Comparison of ENCODE assay signal across 8 mouse cellular contexts in the genomic region with DNA sequence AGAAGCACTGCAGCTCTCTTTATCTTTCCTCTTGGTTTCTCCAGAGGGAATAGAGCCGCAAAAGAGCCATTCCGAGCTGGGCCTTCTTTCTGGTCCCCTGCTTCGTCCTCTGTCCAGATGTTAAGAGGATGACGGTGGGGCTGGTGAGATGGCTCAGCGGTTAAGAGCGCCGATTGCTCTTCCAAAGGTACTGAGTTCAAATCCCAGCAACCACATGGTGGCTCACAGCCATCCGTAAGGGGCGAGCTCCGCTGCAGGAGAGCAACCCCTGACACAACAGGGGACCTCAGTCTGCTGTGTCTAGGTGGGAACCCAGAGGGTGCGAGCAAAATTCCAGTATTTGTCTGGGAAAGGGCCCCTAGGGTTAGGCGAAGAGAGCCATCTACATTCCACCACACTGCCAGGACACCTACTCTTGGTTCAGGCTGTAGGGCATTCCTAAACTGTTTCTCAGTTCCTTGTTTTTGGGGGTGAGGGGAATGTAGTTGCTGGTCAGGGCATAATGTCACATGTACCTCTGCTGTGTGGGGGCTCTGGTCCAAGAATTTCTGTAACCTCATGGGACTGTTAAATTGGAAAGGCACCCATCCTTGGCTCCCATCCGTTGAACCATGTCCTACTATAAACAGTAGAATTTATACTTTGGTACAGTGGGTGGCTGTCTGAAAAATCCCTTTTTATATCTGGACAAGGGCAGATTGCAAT. TPM values are rescaled to one million over a fixed set of nuclear protein-coding genes. Genes with fewer than 3 reads are reported as not detected.
DNase-seq lines count a peak whose midpoint lies in the region; ATAC-seq and TF ChIP-seq lines count a peak whose summit lies in the region.

No protein-coding gene starts in this region.

- peaks cover 25% of the 10 kb centered on the region for H3K36me3 ChIP-seq in thymus, adult 2 months (ENCODE audit: control insufficient read depth, insufficient read depth, low read length)
- peaks cover 66% of the 10 kb centered on the region for H3K36me3 ChIP-seq in liver, embryonic 12.5 days

- no peaks in the 10 kb centered on the region for H3K9me3 ChIP-seq in liver, embryonic 12.5 days (replicated peaks)

- TF ChIP-seq POLR2A in thymus, adult 2 months (IDR thresholded peaks at IDR 0.05; ENCODE audit: control insufficient read depth, extremely low read depth, insufficient read depth, low read length, poor library complexity) = no peak

- 86% methylated on average over 13 of the region's 13 CpGs for WGBS in thymus, adult 2 months
- WGBS in liver, embryonic 12.5 days (ENCODE audit: insufficient replicate concordance) = 58% methylated on average over 13 of the region's 13 CpGs

- peaks cover 17% of the 10 kb centered on the region for H3K4me1 ChIP-seq in thymus, adult 2 months (replicated peaks; ENCODE audit: control insufficient read depth, insufficient read depth, low read length)
- H3K4me1 ChIP-seq in liver, embryonic 12.5 days = peaks cover 50% of the 10 kb centered on the region

- no peak for ATAC-seq in liver, embryonic 12.5 days

- H3K9ac ChIP-seq in liver, embryonic 12.5 days = peak overlapping the region; percentile 70

- H3K27me3 ChIP-seq in thymus, adult 2 months (ENCODE audit: control insufficient read depth, insufficient read depth, low read length) = no peaks in the 10 kb centered on the region
- H3K27me3 ChIP-seq in liver, embryonic 12.5 days (replicated peaks) = no peaks in the 10 kb centered on the region

- H3K4me3 ChIP-seq in thymus, adult 2 months (ENCODE audit: control insufficient read depth, insufficient read depth, low read length) = peak overlapping the region; percentile 65
- H3K4me3 ChIP-seq in liver, embryonic 12.5 days = peak overlapping the region; percentile 68

- no peak for TF ChIP-seq CTCF in thymus, adult 2 months (IDR thresholded peaks at IDR 0.05; ENCODE audit: borderline replicate concordance, control insufficient read depth, extremely low read depth, insufficient read depth, low read length, poor library complexity)

- H3K4me2 ChIP-seq in liver, embryonic 12.5 days = peak overlapping the region; percentile 75

- DNase-seq in cerebellum, postnatal 10 days = peak; percentile 41 to 54
- DNase-seq in cerebellum, adult 18-20 months = no peak
- DNase-seq in thymus, adult 2 months = no peak
- no peak for DNase-seq in thymus, postnatal 25 days
- no peak for DNase-seq in urinary bladder, postnatal 10 days (ENCODE audit: low spot score)
- DNase-seq in gastrocnemius, postnatal 36 days = no peak
- DNase-seq in left cerebral cortex, adult 11 months (ENCODE audit: low spot score) = no peak

- peak overlapping the region; percentile 73 for H3K27ac ChIP-seq in thymus, adult 2 months (ENCODE audit: control insufficient read depth, insufficient read depth, low read length)
- H3K27ac ChIP-seq in liver, embryonic 12.5 days = peak overlapping the region; percentile 93

- intact Hi-C loops in gastrocnemius, postnatal 36 days (cut with DNase I) = no loop called here

RNA-seq across cellular contexts. Expression of a gene that starts 0.7 kb away (rescaled TPM):
- 174 and 178 TPM in 2 replicates for polyA plus RNA-seq in thymus, adult 2 months (2012; rRNA removed)
- polyA plus RNA-seq in liver, embryonic 12.5 days (2016; fragmentation: Nextera tagmentation; extraction: Ambion mirVana) = 38.2 and 39.4 TPM in 2 replicates
- total RNA-seq in gastrocnemius, postnatal 36 days (2021) = 1 to 10 TPM; 8.0 to 8.3 TPM

RNA-seq across cellular contexts. Expression of a gene that starts 2.8 kb away (rescaled TPM):
- 101 and 117 TPM in 2 replicates for polyA plus RNA-seq in thymus, adult 2 months (2012; rRNA removed)
- polyA plus RNA-seq in liver, embryonic 12.5 days (2016; fragmentation: Nextera tagmentation; extraction: Ambion mirVana) = 14.5 and 15.0 TPM in 2 replicates
- 1 to 10 TPM; 2.6 to 3.2 TPM for total RNA-seq in gastrocnemius, postnatal 36 days (2021)

RNA-seq across cellular contexts. Expression of a gene that starts 8.0 kb away (rescaled TPM):
- 0.24 and 0.52 TPM in 2 replicates for polyA plus RNA-seq in thymus, adult 2 months (2012; rRNA removed)
- polyA plus RNA-seq in liver, embryonic 12.5 days (2016; fragmentation: Nextera tagmentation; extraction: Ambion mirVana) = not detected in 2 replicates
- not detected for total RNA-seq in gastrocnemius, postnatal 36 days (2021)

RNA-seq across cellular contexts. Expression of a gene that starts 9.1 kb away (rescaled TPM):
- polyA plus RNA-seq in thymus, adult 2 months (2012; rRNA removed) = 669 and 722 TPM in 2 replicates
- 393 and 408 TPM in 2 replicates for polyA plus RNA-seq in liver, embryonic 12.5 days (2016; fragmentation: Nextera tagmentation; extraction: Ambion mirVana)
- total RNA-seq in gastrocnemius, postnatal 36 days (2021) = 100 to 1,000 TPM in 1 of 2 experiments, 10 to 100 TPM in 1; 74.1 to 103 TPM

RNA-seq across cellular contexts. Expression of a gene that starts 18.8 kb away (rescaled TPM):
- polyA plus RNA-seq in thymus, adult 2 months (2012; rRNA removed) = 83.3 and 89.1 TPM in 2 replicates
- 53.8 and 56.2 TPM in 2 replicates for polyA plus RNA-seq in liver, embryonic 12.5 days (2016; fragmentation: Nextera tagmentation; extraction: Ambion mirVana)
- 10 to 100 TPM; 22.7 TPM for total RNA-seq in gastrocnemius, postnatal 36 days (2021)

Comparison
In these comparisons a context has a peak if more than half of its experiments do, and no peak if none do; other contexts are left out.
1. DNase-seq: peak in cerebellum, postnatal 10 days (2 of 2); none in cerebellum, adult 18-20 months (0 of 2), thymus, adult 2 months (single experiment), thymus, postnatal 25 days (single experiment), urinary bladder, postnatal 10 days (single experiment), gastrocnemius, postnatal 36 days (0 of 2) and left cerebral cortex, adult 11 months (single experiment).